Mouse (Mus musculus) thymus, postnatal 4 days (tissue): ENCODE data around the gene Trmt10b.

Experiments used
- DNase-seq: peaks from one replicate; pipeline ENCODE4 v3.0.0; 2021

Trmt10b gene

DNA sequence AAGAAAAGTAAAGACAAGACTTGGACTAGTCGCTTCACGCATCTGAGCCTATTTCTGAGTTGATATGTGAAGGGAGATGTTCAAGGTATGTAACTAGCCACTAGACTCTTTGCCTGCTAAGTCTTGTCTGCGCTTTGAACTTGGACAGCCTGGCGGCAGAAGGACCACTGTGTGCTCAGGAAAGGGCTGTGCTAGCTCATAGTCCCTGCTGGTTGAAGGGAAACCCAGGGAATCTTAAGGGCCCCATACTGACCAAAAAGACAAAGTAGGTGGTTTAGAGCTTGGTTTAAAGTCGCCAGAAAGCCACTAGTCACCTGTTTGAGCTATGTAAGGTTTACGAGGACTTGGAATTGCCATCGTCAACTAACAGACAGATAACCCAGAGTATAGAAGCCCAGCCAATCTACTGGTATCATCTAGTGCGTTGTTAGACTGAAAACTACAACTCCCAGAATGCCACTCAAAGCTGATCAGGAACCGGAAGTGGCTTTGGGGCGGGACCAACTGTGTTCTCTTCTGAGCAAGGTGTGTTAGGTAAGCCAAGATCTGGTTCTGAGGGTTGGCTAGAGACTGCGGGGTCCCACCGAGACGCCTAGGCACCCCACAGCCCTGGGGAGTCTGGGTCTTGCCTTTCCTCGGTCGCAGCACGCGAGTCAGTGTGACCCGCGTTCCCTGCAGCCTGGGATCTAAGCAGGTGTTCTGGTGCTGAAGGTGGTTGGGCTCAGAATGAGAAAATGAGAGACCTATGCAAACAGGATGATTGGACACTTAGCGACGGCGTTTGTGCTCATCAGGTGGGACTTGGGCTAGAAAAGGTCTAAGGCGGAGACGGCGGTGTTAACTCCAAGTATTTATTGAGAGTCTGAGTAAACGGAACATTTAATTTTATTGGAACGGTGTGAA, at the start of gene Trmt10b:
TSS of gene Trmt10b (plus strand) at position 466 of the 903 bp plus-strand sequence.
- DNase-seq, result peak; percentile 86

DNA sequence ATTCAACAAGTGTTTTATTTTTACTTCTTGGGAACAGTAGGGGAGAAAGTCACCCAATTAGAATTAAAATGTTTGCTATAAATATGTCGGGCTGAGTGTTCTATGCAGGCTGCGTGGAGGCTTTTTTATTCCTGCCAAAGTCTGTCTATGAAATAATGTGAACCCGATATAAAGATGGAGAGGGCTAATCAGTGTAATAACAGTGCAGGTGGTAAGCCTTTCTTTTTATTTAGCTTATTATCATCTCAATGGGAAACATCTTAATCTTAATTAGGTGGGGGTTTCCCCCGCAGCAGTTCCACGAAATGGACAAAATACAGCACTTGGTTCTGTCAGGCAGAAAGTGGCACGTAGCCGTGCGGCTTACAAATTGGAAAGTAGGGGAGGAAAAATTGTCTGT, 45.7 kb upstream of the Trmt10b start:
- DNase-seq, result no peak

DNA sequence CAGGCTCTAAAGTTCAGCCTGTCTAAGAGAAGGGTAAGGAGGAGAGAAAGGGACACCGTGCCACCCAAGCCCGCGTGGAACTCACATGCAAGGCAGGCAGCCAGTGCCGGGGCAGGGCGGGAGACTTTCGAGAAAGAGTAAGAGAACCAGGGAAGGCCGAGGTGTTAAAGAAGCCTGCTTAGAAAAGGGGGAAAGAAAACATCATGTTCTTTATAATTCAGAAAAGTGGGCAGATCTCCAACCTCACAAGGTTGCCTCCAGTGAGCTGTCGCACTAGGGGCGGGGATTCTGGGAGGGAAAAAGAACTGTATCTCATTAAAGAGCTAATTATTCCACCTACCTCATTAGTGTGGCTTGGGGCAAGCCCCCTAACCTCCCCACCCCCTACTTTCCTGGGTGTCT, 44.1 kb upstream of the Trmt10b start:
- no peak for DNase-seq

DNA sequence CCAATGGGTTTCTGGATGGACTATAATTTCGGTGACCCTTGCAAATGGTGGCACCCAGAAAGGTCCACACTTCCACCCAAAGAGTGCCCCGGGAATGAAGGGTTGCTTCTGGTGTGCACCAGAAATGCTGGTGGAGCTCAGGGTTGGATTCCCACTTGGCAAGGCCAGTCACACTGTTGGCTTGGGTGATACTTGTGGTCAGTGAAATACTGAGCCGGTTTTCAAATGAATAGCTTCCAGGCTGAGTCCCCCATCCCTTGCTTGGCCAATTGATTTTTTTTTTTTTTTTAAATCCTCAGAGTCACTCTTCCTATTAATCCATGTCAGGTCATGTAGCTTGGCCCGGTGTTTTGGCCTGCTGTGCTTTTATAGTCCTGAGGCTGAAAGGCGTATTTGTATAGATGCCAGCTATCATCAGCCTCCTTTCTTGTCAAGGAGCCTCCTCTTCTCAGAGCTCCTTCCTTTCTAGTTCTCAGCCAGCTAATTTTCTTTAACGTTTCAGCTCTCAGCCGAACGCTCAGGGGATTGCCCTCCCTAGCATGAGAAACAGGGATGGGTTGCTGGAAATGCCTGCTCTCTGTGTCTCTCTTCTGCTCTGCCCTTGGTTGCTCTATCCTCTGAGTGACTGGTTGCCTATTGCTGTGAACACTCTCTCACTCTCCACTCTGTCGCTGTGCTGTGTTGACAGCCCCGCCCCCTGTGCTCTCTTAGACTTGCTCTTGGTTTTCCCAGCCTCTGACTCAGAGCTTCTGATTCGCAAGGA, 42.9 kb upstream of the Trmt10b start:
- DNase-seq, result no peak

DNA sequence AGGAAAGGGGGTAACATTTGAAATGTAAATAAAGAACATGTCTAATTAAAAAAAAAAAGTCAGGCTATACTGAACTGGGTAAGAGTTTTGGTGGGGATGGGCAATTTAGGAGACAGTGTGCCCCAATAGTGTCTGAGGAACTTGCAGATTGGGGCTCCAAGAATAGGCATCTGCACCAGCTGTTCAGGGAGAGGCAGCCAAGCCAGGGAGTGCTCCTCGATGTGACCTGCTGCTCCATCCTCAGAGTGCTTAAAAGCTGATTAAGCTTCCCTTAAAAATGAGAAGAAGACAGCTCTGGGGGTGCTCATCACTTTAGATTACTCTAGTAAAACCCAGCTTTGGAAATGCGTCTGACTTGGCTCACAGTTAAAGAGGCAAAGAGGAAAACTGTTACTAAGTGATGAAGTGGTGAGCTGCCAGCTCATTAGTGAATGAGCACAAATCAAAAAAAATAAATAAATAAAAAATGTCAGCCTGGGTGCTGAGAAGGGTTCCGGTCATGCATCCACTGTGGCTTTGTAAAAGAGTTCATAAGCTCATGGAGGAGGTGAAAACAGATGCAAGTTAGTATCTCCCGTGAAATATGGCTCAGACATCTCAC, 37.6 kb upstream of the Trmt10b start:
- DNase-seq, result no peak

DNA sequence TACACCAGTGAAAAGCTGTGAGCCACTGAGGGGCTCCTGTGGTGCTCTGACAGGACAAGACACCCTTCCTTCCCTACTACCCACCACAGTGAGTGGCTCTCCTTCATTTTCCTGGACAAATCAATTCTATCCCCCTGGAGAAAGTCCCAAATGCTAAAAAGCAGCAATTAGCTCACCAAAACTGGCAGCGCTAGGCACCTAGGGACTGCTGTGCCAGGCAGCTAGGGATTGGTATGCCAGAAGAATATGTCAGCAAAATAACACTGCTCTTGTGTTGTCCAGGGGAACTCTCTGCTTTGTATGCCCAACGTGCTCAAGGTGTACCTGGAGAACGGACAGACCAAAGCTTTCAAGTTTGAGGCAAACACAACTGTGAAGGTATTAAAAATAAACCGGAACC, 35.4 kb upstream of the Trmt10b start:
- no peak for DNase-seq

DNA sequence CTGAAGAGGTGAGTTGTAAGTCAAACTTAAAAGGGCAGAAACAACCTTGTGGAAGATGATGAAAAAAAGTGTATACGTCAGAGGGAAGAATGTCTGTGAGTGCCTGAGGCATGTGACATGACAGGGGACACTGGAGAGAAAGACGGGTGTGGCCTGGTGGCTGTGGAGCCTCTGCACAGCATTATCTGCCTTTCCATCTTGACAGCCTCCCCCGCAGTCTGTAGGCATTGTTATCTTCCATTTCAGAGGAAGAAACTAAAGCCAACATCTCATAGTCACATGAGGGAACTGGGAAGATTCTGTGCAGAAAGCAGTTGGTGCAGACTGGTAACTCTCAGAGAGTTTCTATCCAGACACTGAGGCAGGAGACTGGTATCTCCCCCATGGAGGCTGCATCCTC, 29.0 kb upstream of the Trmt10b start:
- no peak for DNase-seq

DNA sequence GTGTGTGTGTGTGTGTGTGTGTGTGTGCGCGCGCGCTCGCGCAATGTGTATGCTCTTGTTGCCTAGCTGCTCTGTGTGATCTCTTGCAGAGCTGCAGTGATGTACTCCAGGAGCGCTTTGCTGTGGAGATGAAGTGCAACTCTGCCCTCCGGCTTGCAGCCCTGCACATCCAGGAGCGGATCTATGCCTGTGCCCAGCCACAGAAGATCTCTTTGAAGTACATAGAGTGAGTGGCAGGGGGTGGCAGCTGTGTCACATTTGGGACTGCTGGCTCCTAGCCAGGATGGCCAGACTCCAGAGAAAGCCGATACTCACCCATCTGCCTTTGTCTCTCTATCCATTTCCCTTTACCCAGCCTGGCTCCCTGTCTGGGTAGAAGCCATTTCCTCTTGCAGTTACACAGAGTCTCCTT, 25.9 kb upstream of the Trmt10b start:
- DNase-seq, result no peak

DNA sequence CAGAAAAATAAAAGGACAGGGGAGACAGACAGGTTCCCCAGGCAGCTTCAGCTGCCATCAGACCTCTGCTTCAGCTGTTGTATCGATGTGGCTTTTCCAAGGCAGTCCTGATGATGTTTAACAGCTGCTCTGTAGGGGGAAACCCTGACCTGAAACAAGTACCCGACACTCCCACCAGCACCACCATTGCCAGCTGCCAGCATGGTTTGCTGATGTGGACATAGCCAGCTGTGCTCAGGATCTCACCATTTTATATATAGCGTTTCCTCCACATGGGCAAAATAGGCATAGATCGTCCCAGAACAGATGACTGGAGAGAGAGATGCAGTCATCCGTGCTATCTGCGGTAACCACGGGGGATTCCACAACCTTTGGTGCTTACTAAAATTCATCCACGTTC, 21.2 kb upstream of the Trmt10b start:
- DNase-seq, result no peak

DNA sequence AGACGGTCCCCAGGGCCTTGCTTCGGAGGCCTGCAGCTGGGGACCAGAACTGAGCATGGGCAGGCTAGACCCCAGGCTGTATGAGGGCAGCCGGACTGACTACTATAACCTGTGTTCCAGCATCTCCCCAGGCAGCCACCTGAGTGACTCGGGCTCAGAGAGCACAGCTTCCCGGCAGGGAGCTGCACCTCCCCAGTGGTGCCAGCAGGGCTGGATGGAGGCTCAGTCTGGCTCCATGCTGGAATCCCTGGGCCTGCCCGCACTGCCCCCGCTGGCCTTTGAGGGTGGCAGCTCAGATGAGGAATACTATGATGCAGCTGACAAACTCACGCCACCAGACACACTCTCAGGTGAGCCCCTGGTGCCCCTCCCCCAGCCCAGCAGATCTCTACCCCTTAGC, 17.6 kb upstream of the Trmt10b start:
- DNase-seq, result peak; percentile 22

DNA sequence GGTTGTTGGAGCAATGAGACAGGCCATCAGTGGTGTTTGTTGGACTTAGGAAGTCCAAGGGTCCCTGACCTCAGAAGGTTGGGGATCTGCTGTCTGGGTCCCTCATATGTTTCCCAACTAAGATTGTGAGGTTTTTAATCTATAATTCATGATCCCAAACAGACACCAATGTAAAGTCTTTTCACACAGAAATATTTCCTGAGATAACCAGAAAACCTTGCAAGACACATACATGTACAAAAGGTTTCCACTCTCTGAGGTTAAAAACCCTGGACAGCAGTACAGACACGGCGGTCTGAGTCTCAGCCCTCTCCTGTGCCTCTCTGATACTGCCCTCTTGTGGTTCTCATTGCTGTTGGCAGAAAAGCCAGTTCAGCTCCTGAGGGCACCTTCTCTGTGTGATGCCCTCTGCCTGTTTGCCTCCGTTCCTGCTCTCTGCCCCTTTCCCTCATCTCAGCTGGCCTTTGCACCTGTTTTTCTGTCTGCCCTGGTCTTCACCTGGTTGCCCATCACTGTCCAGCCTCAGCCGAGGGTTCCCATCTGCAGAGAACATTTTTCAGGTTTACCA, 16.9 kb upstream of the Trmt10b start:
- peak; percentile 60 for DNase-seq

DNA sequence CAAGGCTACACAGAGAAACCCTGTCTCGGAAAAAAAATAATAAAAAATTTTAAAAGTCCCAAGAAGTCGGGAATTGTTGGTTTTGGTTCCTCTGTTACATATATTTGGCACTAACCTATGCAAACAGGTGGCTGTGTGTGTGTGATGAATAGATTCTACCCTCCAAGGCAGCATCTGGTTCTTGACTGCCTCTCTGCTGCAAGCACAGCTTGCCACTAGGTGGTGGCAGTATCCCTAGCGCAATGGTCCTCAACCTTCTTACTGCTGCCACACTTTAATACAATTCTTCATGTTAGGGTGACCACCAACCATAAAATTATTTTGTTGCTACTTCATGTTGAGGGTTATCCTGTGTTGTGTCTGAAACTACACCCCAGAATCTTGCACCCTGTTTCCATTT, 10.6 kb upstream of the Trmt10b start:
- peak; percentile 29 for DNase-seq

DNA sequence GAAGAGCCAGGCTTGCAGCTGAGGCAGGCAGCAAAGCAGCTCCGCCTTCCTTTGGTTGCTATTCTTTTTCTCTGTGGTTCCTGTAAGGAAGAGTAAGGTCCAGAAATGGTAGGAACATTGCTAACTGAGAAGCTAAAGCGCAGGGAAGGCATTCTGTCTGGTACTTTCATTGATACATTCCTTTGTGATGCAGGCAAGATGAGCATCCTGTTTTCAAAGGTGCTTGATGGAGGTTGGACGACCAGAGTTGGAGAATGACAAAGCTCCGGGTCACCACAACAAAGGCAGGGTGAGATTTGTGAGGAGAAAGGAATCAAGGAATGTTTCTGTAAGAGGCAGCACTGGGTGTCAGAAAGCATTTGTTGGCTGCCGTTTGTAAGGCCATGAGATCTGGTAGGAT, 9.0 kb upstream of the Trmt10b start:
- DNase-seq, result no peak

DNA sequence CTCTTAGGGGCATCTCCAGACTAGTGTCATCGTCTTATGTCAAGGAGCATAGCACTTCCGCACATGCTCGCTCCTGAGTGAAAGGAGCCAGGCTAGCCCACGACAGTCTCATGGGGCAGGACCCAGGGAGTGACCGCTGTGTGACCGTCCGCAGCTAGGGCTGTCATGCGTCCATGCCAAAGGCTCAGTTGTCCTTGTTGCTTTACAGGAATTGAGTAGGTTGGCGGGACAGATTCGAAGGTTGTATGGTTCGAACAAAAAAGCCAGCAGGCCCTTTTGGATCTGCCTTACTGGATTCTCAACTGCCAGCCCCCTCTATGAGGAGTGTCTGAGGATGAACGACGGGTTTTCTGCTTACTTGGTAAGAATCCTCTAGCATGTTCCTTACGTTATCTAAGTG, 8.6 kb downstream of the Trmt10b start:
- DNase-seq, result no peak

DNA sequence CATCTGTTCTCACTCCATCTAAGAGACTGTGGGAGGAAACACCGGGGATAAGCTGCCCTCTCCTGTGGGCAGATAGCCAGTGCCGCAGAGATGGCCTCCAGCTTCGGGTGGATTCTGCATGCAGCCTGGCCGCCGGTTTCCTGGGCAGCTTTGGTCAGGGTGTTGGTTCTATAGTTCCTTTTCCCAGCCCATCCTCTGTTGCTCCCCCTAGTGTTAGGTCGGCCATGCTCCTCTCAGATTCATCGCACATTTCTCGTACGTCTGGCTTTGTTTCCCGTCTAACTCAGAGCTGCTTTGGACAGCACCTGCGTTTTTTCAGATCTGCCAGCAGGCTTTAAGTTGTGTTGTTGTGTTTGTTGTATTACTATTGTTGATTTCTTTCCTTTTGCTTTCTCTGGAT, 11.1 kb downstream of the Trmt10b start:
- peak; percentile 33 for DNase-seq

DNA sequence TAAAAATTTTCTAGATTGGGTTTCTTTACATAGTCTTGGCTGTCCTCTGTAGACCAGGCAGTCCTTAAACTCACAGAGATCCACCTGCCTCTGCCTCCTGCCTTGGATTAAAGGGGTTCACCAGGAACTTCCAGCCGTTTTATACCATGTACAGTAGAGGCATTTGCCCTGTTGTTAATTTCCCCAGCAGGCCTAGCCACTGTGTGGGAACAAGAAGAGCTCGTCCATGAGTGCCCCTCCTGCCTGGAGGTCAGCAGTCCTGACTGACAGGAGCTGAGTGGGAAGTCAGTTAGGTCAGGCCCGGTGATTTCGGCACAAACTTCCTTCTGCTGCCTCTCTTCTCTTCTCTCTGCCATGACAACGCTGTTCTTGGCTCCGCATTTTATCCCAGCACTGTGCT, 11.7 kb downstream of the Trmt10b start:
- DNase-seq, result no peak

DNA sequence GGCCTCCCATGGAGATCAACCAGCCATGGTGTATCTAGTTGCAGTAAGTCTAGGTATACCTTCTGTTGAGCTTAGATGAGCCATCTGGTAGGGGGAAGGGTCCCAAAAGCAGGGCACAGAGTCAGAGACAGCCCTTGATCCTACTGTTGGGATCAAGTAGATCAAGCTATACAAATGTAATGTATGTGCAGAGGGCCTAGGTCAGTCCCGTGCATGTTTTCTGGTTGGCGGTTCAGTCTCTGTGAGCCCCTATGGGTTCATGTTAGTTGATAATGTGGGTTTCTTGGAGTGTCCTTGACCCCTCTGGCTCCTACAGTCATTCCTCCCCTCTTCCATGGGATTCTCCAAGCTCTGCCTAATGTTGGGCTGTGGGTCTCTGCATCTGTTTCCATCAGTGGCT, 14.1 kb downstream of the Trmt10b start:
- DNase-seq, result no peak

DNA sequence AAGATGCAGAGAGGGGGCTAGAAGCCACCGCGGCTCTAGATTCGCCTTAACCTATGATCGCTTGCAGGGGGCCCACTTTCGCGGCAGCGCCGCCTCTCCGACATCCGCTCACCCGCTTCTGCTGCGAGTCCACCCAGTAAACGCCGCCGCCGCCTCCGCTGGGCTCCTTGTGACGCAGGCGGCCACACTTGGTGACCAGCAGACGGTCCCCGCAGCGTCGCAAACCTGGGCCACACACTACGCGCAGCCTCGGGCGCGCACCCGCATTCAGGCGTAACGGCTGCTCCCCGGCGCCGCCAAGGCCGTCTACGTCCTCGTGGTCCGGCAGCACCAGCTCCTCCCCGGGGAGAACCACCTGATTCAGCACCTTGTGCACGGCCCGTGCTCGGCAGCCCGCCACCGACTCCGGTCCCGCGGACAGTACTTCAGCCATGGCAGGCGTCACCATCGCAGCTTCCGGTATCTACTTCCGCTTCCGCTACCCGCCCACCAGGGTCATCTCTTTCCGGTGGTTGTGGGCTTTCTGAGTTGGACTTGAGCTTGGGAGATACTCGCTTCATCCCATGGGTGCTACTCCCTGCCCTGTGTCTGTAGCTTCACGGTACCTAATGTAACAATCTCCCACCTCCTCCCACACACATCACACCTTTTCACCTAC, 23.4 kb downstream of the Trmt10b start:
- peak; percentile 83 for DNase-seq

DNA sequence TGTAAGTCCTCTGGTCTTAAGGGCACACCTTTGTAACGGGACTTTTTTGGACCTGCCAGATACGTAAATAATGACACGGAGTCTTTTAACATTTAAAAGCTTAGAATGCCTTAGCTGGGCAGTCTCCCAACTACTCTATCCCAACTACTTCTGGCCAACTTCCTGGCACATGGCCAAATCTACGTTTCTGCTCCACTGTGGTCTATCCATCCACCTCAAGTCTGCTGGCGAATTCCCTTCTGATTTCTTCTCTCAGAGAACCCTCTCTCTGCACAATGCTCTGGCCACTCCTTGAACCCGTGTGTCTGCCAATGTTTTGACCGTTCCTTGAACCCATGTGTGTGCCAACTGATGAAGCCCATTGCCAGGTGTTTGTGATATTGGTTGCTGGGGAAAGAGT, 34.2 kb downstream of the Trmt10b start:
- no peak for DNase-seq

DNA sequence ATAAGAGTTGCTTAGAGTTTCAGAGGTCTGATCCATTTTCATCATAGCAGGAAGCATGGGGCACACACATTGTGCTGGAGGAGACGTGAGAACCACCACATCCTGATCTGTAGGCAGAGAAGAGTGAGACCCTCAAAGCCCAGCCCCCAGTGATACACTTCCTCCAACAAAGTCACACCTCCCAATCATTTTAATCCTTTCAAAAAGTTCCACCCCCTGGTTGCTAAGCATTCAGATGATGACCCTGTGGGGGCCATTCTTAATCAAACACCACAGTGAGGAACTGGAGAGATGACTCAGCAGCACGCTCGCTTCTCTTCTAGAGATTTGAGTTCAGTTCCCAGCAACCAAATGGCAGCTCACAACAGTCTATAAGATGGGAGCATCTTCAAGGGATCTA, 35.5 kb downstream of the Trmt10b start:
- no peak for DNase-seq

DNA sequence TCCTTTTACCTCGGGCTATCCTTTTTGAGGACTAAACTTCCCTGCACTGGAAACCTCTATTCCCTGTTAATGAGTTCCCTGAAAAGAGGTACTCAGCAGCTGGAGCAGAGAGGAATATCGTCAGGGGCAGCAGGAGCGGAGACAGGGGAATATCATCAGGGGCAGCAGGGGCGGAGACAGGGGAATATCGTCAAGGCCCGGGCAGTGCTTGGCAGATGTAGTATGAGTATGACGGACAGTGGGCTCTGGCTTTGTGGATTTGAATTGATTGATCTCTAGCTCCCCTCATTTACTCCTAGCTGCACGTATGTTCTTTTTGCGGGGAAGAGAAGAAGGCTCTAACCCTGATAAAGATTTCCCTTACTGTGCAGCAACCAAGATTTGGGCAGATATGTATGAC, 44.3 kb downstream of the Trmt10b start:
- peak; percentile 14 for DNase-seq

DNA sequence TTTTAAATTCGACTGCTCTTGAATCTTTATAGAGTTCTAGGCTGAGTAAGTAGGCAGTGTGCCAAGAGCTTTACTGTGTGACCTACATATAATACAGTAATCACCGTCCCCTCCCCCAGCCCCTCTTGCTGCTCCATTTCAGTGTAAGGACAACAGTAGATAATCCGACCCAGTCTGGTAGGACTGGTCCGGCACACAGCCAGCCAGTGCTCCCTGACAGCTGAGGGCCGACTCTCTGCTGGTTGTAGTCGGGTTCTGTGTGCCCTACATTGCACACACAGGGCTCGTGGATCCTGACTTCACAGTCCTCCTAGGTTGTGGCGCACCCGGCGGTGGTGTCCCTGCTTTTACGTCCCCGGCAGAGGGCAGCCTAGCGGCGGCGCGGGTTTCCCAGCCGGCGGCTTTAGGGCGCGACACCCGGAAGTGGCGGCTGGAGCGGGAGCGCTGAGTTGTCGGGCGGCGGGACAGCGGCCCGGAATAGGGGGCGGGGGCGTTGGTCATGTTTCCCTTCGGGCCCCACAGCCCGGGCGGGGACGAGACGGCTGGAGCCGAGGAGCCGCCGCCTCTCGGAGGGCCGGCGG, 44.8 kb downstream of the Trmt10b start, which contains the start of gene Dcaf10:
TSS of gene Dcaf10 (plus strand) at position 433 of the 581 bp plus-strand sequence.
- DNase-seq, result peak; percentile 97
